Mouse (Mus musculus) hindbrain, embryonic 10.5 days (tissue): ENCODE results near the gene Cd72. TPM values are rescaled to one million over a fixed set of nuclear protein-coding genes. Genes with fewer than 3 reads are reported as not detected.
"Not testable (repeated sequence)": the region's sequence is repeated elsewhere in the genome, so short reads cannot be mapped to it uniquely, and the experiment has no call there.

Source experiments
- DNase-seq: peaks from one replicate; pipeline ENCODE4 v3.0.0-alpha.2; 2017; ENCODE audit warnings: low spot score
- H3K27ac ChIP-seq: fragments of 300-500 bp; sonication (generic); 2 replicates; pipeline ENCODE4 v1.5.1; 2016; ENCODE audit warnings: mild to moderate bottlenecking, moderate library complexity
- H3K27me3 ChIP-seq: fragments of 300-500 bp; sonication (generic); 2 replicates; pipeline ENCODE4 v1.6.1; 2016; ENCODE audit warnings: mild to moderate bottlenecking; ENCODE audit not compliant: poor library complexity, insufficient read depth, severe bottlenecking
- H3K36me3 ChIP-seq: fragments of 300-500 bp; sonication (generic); 2 replicates; pipeline ENCODE4 v1.6.1; 2016; ENCODE audit warnings: mild to moderate bottlenecking, moderate library complexity
- H3K4me1 ChIP-seq: fragments of 300-500 bp; sonication (generic); replicated peaks from 2 replicates; pipeline ENCODE4 v1.6.1; 2016; ENCODE audit warnings: mild to moderate bottlenecking
- H3K4me3 ChIP-seq: fragments of 300-500 bp; sonication (generic); 2 replicates; pipeline ENCODE4 v1.5.1; 2016; ENCODE audit warnings: mild to moderate bottlenecking, moderate library complexity
- H3K9me3 ChIP-seq: fragments of 300-500 bp; sonication (generic); 2 replicates; pipeline ENCODE4 v1.6.1; 2016; ENCODE audit warnings: mild to moderate bottlenecking, moderate library complexity
- WGBS: fragments of 180-500 bp; shearing (Covaris S2); methylation state at CpG from one replicate; pipeline ENCODE4 v1.1.7; 2016; 5-methylcytosine and 5-hydroxymethylcytosine counted together
- polyA plus RNA-seq: library from polyadenylated mRNA; unstranded; fragments of >200 nt; fragmentation: Nextera tagmentation; extraction: Ambion mirVana; gene quantifications from 2 replicates; pipeline ENCODE4 v1.2.1, GENCODE M21; 2016

Cd72 gene
- polyA plus RNA-seq, 1 experiment from 2014 or later = 2.4 TPM

GRCm38 (mm10) chr4:43492101-43492820, 37.8 kb upstream of the Cd72 start:
- H3K4me1 ChIP-seq = peaks cover 28% of the 10 kb centered on the region
- 46% methylated on average over 12 of the region's 12 CpGs for WGBS
- H3K4me3 ChIP-seq = peak overlapping the region; percentile 82
- H3K27ac ChIP-seq = peak overlapping the region; percentile 92; the same call in 1 of the 2 replicates
- H3K36me3 ChIP-seq = peaks cover 23% of the 10 kb centered on the region
- DNase-seq = no peak
- H3K27me3 ChIP-seq = peaks cover 6% of the 10 kb centered on the region; the same call in 1 of the 2 replicates
- H3K9me3 ChIP-seq = 0 out of 2 replicates have a peak, but pooled peaks cover 6% of the 10 kb centered on the region

GRCm38 (mm10) chr4:43490801-43491200, 36.4 kb upstream of the Cd72 start:
- H3K36me3 ChIP-seq = peaks cover 9% of the 10 kb centered on the region
- no peak overlapping the region for H3K4me3 ChIP-seq
- peaks cover 18% of the 10 kb centered on the region for H3K4me1 ChIP-seq
- H3K9me3 ChIP-seq = 0 out of 2 replicates have a peak, but pooled peaks cover 6% of the 10 kb centered on the region
- H3K27me3 ChIP-seq = peaks cover 6% of the 10 kb centered on the region; the same call in 1 of the 2 replicates
- WGBS = 85% methylated on average over 5 of the region's 5 CpGs
- no peak overlapping the region for H3K27ac ChIP-seq
- no peak for DNase-seq

DNA sequence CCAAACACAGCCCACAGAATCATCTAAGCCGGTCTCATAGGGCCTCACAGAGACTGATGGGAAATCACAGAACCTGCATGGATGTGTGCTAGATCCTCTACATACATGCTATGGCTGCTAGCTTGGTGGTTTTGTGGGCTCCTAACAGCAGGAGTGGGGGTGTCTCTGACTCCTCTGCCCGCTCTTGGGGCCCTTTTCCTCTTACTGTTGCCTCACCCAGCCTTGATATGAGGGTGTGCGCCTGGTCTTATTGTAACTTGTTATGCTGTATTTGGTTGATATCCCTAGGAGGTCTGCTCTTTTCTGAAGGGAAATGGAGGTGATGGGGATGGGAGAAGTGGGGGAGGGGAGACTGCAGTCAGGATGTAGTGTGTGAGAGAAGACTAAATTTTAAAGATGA, 35.2 kb upstream of the Cd72 start:
- no peak overlapping the region for H3K4me3 ChIP-seq
- H3K4me1 ChIP-seq = peaks cover 12% of the 10 kb centered on the region
- no peaks in the 10 kb centered on the region for H3K27me3 ChIP-seq
- H3K36me3 ChIP-seq = no peaks in the 10 kb centered on the region
- DNase-seq = no peak
- 0 out of 2 replicates have a peak, but pooled peaks cover 6% of the 10 kb centered on the region for H3K9me3 ChIP-seq
- H3K27ac ChIP-seq = no peak overlapping the region
- WGBS = 93% methylated on average over 3 of the region's 3 CpGs

DNA sequence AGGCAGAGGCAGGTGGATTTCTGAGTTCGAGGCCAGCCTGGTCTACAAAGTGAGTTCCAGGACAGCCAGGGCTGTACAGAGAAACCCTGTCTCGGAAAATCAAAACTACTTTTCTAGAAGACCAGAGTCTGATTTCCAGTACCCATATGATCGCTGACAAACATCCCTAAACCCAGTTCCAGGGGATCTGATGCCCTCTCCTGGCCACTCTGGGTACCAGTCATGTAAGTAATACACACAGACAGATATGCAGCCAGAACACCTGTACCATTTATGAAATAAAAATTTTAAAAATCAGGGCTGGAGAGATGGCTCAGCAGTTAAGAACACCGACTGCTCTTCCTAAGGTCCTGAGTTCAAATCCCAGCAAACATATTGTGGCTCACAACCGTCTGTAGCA, 31.2 kb upstream of the Cd72 start:
- not testable (repeated sequence) for H3K27ac ChIP-seq, DNase-seq, H3K4me3 ChIP-seq, H3K27me3 ChIP-seq, H3K4me1 ChIP-seq, H3K9me3 ChIP-seq, H3K36me3 ChIP-seq
- 85% methylated on average over 5 of the region's 5 CpGs for WGBS

- peaks cover 6% of the 10 kb centered on the region; the same call in 1 of the 2 replicates for H3K4me1 ChIP-seq
- no peak for DNase-seq
- no peak within 1 kb of the TSS for H3K4me3 ChIP-seq
- no peaks in the 10 kb centered on the region; the same call in 1 of the 2 replicates for H3K27me3 ChIP-seq
- 0 out of 2 replicates have a peak, but pooled peaks cover under 1% of the 10 kb centered on the region for H3K9me3 ChIP-seq
- H3K27ac ChIP-seq = no peak within 1 kb of the TSS
- no peaks in the 10 kb centered on the region for H3K36me3 ChIP-seq
- WGBS = 59% methylated on average over 12 of the region's 12 CpGs
Measured at GRCm38 (mm10) chr4:43483535-43484091, 29.2 kb upstream of the Cd72 start, which contains the start of gene Sit1. TSS of gene Sit1 (minus strand) at chr4:43483734.

- 76% methylated on average over 10 of the region's 10 CpGs for WGBS
- Histone ChIP-seq H3K27me3 (no peaks in the 10 kb centered on the region; the same call in 1 of the 2 replicates), H3K9me3 (no peaks in the 10 kb centered on the region), H3K4me3 (no peak overlapping the region), H3K4me1 (peaks cover 11% of the 10 kb centered on the region), H3K27ac (no peak overlapping the region), H3K36me3 (no peaks in the 10 kb centered on the region)
- no peak for DNase-seq
Measured at GRCm38 (mm10) chr4:43482591-43482990, 28.2 kb upstream of the Cd72 start.

- 73% methylated on average over 7 of the region's 7 CpGs for WGBS
- DNase-seq = no peak
Measured at GRCm38 (mm10) chr4:43481894-43482456, 27.5 kb upstream of the Cd72 start.

GRCm38 (mm10) chr4:43480985-43481384, 26.6 kb upstream of the Cd72 start:
- DNase-seq = no peak
- Histone ChIP-seq H3K4me1 (peaks cover 11% of the 10 kb centered on the region), H3K27ac (no peak overlapping the region), H3K9me3 (no peaks in the 10 kb centered on the region), H3K36me3 (no peaks in the 10 kb centered on the region), H3K27me3 (no peaks in the 10 kb centered on the region; the same call in 1 of the 2 replicates), H3K4me3 (no peak overlapping the region)
- 92% methylated on average over 5 of the region's 5 CpGs for WGBS

More at GRCm38 (mm10) chr4:43481894-43482456, 27.5 kb upstream of the Cd72 start:
- Histone ChIP-seq H3K36me3 (no peaks in the 10 kb centered on the region), H3K27ac (no peak overlapping the region), H3K4me3 (no peak overlapping the region), H3K4me1 (peaks cover 11% of the 10 kb centered on the region), H3K27me3 (no peaks in the 10 kb centered on the region; the same call in 1 of the 2 replicates), H3K9me3 (no peaks in the 10 kb centered on the region)

DNA sequence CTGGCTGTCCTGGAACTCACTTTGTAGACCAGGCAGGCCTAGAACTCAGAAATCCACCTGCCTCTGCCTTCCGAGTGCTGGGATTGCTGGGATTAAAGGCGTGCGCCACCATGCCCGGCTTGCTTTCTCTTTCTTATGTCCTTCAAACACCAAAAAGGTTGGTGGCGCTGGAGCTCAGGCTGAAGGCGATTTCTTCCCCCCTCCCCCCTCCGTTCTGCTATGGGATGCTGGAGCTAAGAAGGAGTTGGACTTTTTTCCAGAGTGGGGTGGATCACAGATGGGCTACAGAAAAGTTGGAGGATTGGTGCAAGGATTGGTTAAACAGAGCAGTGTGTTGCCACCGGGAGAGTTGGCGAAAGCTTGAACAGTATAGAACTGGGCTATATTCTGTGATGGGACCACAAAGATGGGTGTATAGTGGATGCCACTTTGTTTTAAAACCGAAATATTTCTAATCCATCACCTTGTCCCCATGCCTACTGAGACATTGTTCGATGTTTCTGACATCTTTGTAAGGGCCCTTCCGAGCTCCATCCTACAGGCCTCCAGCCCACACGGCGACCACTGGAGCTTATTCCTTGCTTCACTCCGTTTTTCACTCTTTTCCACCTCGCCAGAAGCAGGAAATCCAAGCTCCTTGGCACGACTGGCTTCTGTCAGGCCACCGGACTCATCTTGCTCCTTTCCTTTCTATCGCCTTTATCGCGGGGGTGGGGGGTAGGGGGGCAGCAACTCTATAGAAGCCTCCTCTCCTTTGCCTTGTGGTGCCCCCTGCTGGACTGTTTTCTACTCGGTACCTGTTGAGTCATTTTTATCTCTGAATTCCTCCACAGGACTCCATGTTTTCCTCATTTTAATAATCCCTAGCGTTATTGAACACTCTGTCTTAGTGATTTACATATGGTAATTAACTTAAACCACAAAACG, 24.7 kb upstream of the Cd72 start:
- Histone ChIP-seq H3K4me1 (peaks cover 11% of the 10 kb centered on the region), H3K27me3 (no peaks in the 10 kb centered on the region; the same call in 1 of the 2 replicates), H3K9me3 (no peaks in the 10 kb centered on the region), H3K4me3 (peak overlapping the region; percentile 27; the same call in 1 of the 2 replicates), H3K27ac (0 out of 2 replicates have a peak overlapping the region, but pooled peaks have one; percentile 26), H3K36me3 (no peaks in the 10 kb centered on the region)
- WGBS = 47% methylated on average over 24 of the region's 24 CpGs
- peak; percentile 69 for DNase-seq

DNA sequence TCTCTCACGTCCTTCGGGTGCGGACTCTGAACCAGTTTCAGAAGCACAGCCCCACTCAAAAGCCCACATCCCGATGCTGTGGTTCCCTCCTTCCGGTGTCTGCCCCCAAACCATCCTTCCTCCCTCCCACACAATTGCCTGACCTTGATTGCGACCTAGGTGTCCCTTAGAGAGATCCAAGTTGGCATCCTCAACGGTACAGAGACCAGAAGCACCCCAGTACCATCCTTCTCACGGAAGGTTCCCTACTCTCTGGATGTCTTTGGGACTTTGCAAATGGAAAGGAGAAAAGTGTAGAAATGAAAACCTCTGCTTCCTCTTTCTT, 24.1 kb upstream of the Cd72 start:
- Histone ChIP-seq H3K36me3 (no peaks in the 10 kb centered on the region), H3K27me3 (no peaks in the 10 kb centered on the region; the same call in 1 of the 2 replicates), H3K4me3 (peak overlapping the region; percentile 43), H3K27ac (peak overlapping the region; percentile 78), H3K4me1 (peaks cover 11% of the 10 kb centered on the region), H3K9me3 (no peaks in the 10 kb centered on the region)
- 58% methylated on average over 8 of the region's 8 CpGs for WGBS
- no peak for DNase-seq

GRCm38 (mm10) chr4:43477857-43478533, 23.6 kb upstream of the Cd72 start:
- Histone ChIP-seq H3K27me3 (no peaks in the 10 kb centered on the region; the same call in 1 of the 2 replicates), H3K4me1 (peaks cover 11% of the 10 kb centered on the region), H3K9me3 (no peaks in the 10 kb centered on the region), H3K4me3 (peak overlapping the region; percentile 43), H3K27ac (peak overlapping the region; percentile 78), H3K36me3 (no peaks in the 10 kb centered on the region)
- DNase-seq = peak; percentile 87
- WGBS = 17% methylated on average over 11 of the region's 11 CpGs

DNA sequence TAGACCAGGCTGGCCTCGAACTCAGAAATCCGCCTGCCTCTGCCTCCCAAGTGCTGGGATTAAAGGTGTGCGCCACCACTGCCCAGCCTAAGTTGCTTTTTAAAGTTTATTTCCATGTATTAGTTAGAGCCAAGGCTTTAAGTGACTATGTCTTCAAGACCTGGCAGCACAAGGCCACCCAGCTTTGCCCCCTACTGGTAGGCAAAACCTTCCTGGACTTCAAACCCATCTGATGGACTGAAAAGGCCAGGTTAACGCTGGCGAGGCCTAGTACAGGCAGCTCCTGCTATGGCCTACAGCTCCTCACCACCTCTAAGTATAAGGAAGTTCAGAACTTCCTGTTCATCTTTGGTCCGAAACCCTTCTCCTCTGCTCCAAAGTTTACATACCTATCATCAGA, 22.2 kb upstream of the Cd72 start:
- WGBS = 88% methylated on average over 6 of the region's 6 CpGs
- DNase-seq = no peak

More for the DNA sequence above, 22.2 kb upstream of the Cd72 start:
- Histone ChIP-seq H3K9me3 (no peaks in the 10 kb centered on the region), H3K4me3 (no peak overlapping the region), H3K27ac (no peak overlapping the region), H3K4me1 (peaks cover 5% of the 10 kb centered on the region), H3K36me3 (no peaks in the 10 kb centered on the region), H3K27me3 (no peaks in the 10 kb centered on the region)
